In the genomic region with DNA sequence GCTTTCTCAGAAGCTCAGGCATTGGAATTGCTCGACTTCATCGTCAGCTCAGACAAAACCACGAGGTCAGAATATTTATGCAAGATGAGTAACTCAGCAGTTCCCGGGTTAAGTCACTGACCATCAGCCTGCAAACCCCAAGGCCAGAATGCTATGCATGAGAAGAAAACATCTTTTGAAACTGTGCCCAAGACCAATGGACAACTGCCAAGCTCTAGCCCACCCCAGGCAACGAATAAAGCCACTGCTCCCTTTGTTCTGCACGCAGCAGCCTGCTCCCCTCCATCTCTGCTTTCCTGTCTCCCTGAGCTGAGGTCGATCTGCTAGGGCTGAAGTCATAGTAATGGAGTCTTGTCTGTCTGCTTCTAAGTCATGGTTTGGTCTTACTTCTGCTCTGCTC, we compare ENCODE assay signal across 11 mouse cellular contexts.
DNase-seq lines count a peak whose midpoint lies in the region; ATAC-seq lines count a peak whose summit lies in the region.
"Had no signal": no experiment of that assay in that cellular context is flagged by ENCODE, and none has a peak within 500 bp of the region (broad histone marks: within the 10 kb centered on the region; RNA-seq: fewer than 3 reads in every experiment).

No protein-coding gene starts in this region.

- no peaks in the 10 kb centered on the region for H3K27me3 ChIP-seq in hindbrain, embryonic 14.5 days (ENCODE audit: control insufficient read depth, insufficient read depth, low read length)
- H3K27me3 ChIP-seq: neural tube, embryonic 12.5 days had no signal

- peak; percentile 71; the same call in 1 of the 2 replicates for ATAC-seq in hindbrain, embryonic 14.5 days (ENCODE audit: low FRiP score)

- no peaks in the 10 kb centered on the region for H3K36me3 ChIP-seq in hindbrain, embryonic 14.5 days (replicated peaks; ENCODE audit: control insufficient read depth, insufficient read depth)
- H3K36me3 ChIP-seq: neural tube, embryonic 12.5 days had no signal

- peak overlapping the region; percentile 52 for H3K27ac ChIP-seq in hindbrain, embryonic 14.5 days
- H3K27ac ChIP-seq: neural tube, embryonic 12.5 days; stomach, postnatal 0 days had no signal

- H3K4me2 ChIP-seq in hindbrain, embryonic 14.5 days (replicated peaks): no peak overlapping the region
- H3K4me2 ChIP-seq: neural tube, embryonic 12.5 days had no signal

- no peak overlapping the region for H3K9ac ChIP-seq in hindbrain, embryonic 14.5 days
- H3K9ac ChIP-seq: neural tube, embryonic 12.5 days had no signal

- H3K4me1 ChIP-seq in hindbrain, embryonic 14.5 days (replicated peaks; ENCODE audit: control insufficient read depth, insufficient read depth, low read length): peaks cover 11% of the 10 kb centered on the region
- H3K4me1 ChIP-seq: neural tube, embryonic 12.5 days had no signal

- peak; percentile 11 for DNase-seq in kidney, postnatal 10 days
- no peak for DNase-seq in kidney, postnatal 14 days
- DNase-seq in 3T3-L1 (ENCODE audit: low read depth, low spot score): peak; percentile 59
- DNase-seq in adrenal gland, postnatal 25 days: peak; percentile 28
- DNase-seq in hindbrain, embryonic 14.5 days (ENCODE audit: low spot score): peak; percentile 74
- DNase-seq in thymus, adult 18-20 months: no peak
- DNase-seq in spleen, adult 18-20 months: no peak
- DNase-seq in testis, postnatal 14 days (ENCODE audit: low spot score): no peak
- DNase-seq: heart, adult 18-20 months had no signal

- H3K4me3 ChIP-seq in hindbrain, embryonic 14.5 days (replicated peaks; ENCODE audit: low read length): no peak overlapping the region
- H3K4me3 ChIP-seq: neural tube, embryonic 12.5 days had no signal

- WGBS in hindbrain, embryonic 14.5 days: 46% methylated on average over 7 of the region's 7 CpGs

- H3K9me3 ChIP-seq in hindbrain, embryonic 14.5 days (ENCODE audit: control insufficient read depth, low read length): no peaks in the 10 kb centered on the region
- H3K9me3 ChIP-seq: neural tube, embryonic 12.5 days had no signal

Comparison
In these comparisons a context has a peak if more than half of its experiments do, and no peak if none do; other contexts are left out.
1. DNase-seq: peak in kidney, postnatal 10 days (single experiment), 3T3-L1 (single experiment), adrenal gland, postnatal 25 days (single experiment) and hindbrain, embryonic 14.5 days (single experiment); none in kidney, postnatal 14 days (single experiment), thymus, adult 18-20 months (0 of 2), spleen, adult 18-20 months (0 of 2) and testis, postnatal 14 days (single experiment).